Mouse (Mus musculus) heart, embryonic 11.5 days (tissue): Measurements from ENCODE around the gene Pet117. TPM values are rescaled to one million over a fixed set of nuclear protein-coding genes. Genes with fewer than 3 reads are reported as not detected.

Experiments used
- ATAC-seq: fragments of 200-750 bp; cut with Nextera tagmentation; replicated peaks from 2 replicates; pipeline ENCODE4 v1.8.0; 2017; ENCODE audit warnings: moderate library complexity; ENCODE audit not compliant: insufficient number of reproducible peaks, low FRiP score, low TSS enrichment
- H3K27ac ChIP-seq: fragments of 300-500 bp; sonication (generic); 2 replicates; pipeline ENCODE4 v1.5.1; 2014; ENCODE audit warnings: mild to moderate bottlenecking, low read depth, low read length
- H3K27me3 ChIP-seq: fragments of 300-500 bp; sonication (generic); 2 replicates; pipeline ENCODE4 v1.6.1; 2014; ENCODE audit warnings: mild to moderate bottlenecking, low read length, mixed read lengths; ENCODE audit not compliant: control insufficient read depth, insufficient read depth
- H3K36me3 ChIP-seq: fragments of 300-500 bp; sonication (generic); 2 replicates; pipeline ENCODE4 v1.6.1; 2014; ENCODE audit warnings: mild to moderate bottlenecking, low read length, moderate library complexity, mixed read lengths; ENCODE audit not compliant: control insufficient read depth, insufficient read depth
- H3K4me1 ChIP-seq: fragments of 300-500 bp; sonication (generic); 2 replicates; pipeline ENCODE4 v1.6.1; 2014; ENCODE audit warnings: low read length; ENCODE audit not compliant: control insufficient read depth, insufficient read depth
- H3K4me2 ChIP-seq: fragments of 300-500 bp; sonication (generic); 2 replicates; pipeline ENCODE4 v1.6.1; 2014; ENCODE audit warnings: mild to moderate bottlenecking, moderate library complexity
- H3K4me3 ChIP-seq: fragments of 300-500 bp; sonication (generic); 2 replicates; pipeline ENCODE4 v1.5.1; 2014; ENCODE audit warnings: low read depth, low read length
- H3K9ac ChIP-seq: fragments of 300-500 bp; sonication (generic); 2 replicates; pipeline ENCODE4 v1.6.1; 2014; ENCODE audit warnings: mild to moderate bottlenecking, low read depth, low read length, moderate library complexity
- H3K9me3 ChIP-seq: fragments of 300-500 bp; sonication (generic); replicated peaks from 2 replicates; pipeline ENCODE4 v1.6.1; 2016; ENCODE audit warnings: low read length; ENCODE audit not compliant: control insufficient read depth
- WGBS: fragments of 180-500 bp; shearing (Covaris S2); extraction: QIAGEN DNeasy Blood & Tissue Kit; methylation state at CpG from one replicate; pipeline ENCODE4 v1.1.7; 2014; ENCODE audit not compliant: insufficient replicate concordance; 5-methylcytosine and 5-hydroxymethylcytosine counted together
- polyA plus RNA-seq: library from polyadenylated mRNA; unstranded; fragments of >200 nt; fragmentation: Nextera tagmentation; extraction: Ambion mirVana; gene quantifications from 2 replicates; pipeline ENCODE4 v1.2.1, GENCODE M21; 2014

Gene Pet117
- polyA plus RNA-seq, 1 experiment from 2014 or later: 2.3 TPM

GRCm38 (mm10) chr2:144371566-144371965, 2.8 kb downstream of the Pet117 start:
- no peak overlapping the region for H3K4me3 ChIP-seq
- 81% methylated on average over 4 of the region's 4 CpGs for WGBS
- no peak overlapping the region for H3K4me2 ChIP-seq
- ATAC-seq: no peak
- peaks cover 3% of the 10 kb centered on the region; the same call in 1 of the 2 replicates for H3K4me1 ChIP-seq
- H3K27ac ChIP-seq: no peak overlapping the region
- peaks cover 20% of the 10 kb centered on the region; the same call in 1 of the 2 replicates for H3K36me3 ChIP-seq
- H3K9me3 ChIP-seq: no peaks in the 10 kb centered on the region
- H3K9ac ChIP-seq: no peak overlapping the region
- H3K27me3 ChIP-seq: no peaks in the 10 kb centered on the region

- H3K36me3 ChIP-seq: peaks cover 23% of the 10 kb centered on the region; the same call in 1 of the 2 replicates
- ATAC-seq: no peak
- peaks cover 3% of the 10 kb centered on the region; the same call in 1 of the 2 replicates for H3K4me1 ChIP-seq
- H3K27me3 ChIP-seq: no peaks in the 10 kb centered on the region
- no peak overlapping the region for H3K27ac ChIP-seq
- H3K4me2 ChIP-seq: no peak overlapping the region
- WGBS: 89% methylated on average over 9 of the region's 9 CpGs
- no peaks in the 10 kb centered on the region for H3K9me3 ChIP-seq
- no peak overlapping the region for H3K4me3 ChIP-seq
- no peak overlapping the region for H3K9ac ChIP-seq
Observed at GRCm38 (mm10) chr2:144373063-144373462, 4.3 kb downstream of the Pet117 start.

GRCm38 (mm10) chr2:144375063-144375703, 6.4 kb downstream of the Pet117 start:
- H3K9ac ChIP-seq: no peak overlapping the region
- no peak for ATAC-seq
- no peak overlapping the region for H3K27ac ChIP-seq
- WGBS: 82% methylated on average over 10 of the region's 10 CpGs
- H3K9me3 ChIP-seq: no peaks in the 10 kb centered on the region
- H3K4me3 ChIP-seq: no peak overlapping the region
- no peaks in the 10 kb centered on the region for H3K27me3 ChIP-seq
- no peak overlapping the region for H3K4me2 ChIP-seq
- H3K36me3 ChIP-seq: peaks cover 36% of the 10 kb centered on the region; the same call in 1 of the 2 replicates
- H3K4me1 ChIP-seq: peaks cover 3% of the 10 kb centered on the region; the same call in 1 of the 2 replicates

GRCm38 (mm10) chr2:144381293-144381692, 12.5 kb downstream of the Pet117 start:
- H3K4me3 ChIP-seq: no peak overlapping the region

GRCm38 (mm10) chr2:144381741-144382140, 12.9 kb downstream of the Pet117 start:
- Histone ChIP-seq H3K9me3 (no peaks in the 10 kb centered on the region), H3K4me3 (no peak overlapping the region), H3K27me3 (no peaks in the 10 kb centered on the region), H3K9ac (no peak overlapping the region), H3K4me2 (no peak overlapping the region), H3K27ac (no peak overlapping the region), H3K36me3 (peaks cover 27% of the 10 kb centered on the region), H3K4me1 (no peaks in the 10 kb centered on the region)
- no peak for ATAC-seq
- 92% methylated on average over 4 of the region's 4 CpGs for WGBS

More at GRCm38 (mm10) chr2:144381293-144381692, 12.5 kb downstream of the Pet117 start:
- H3K4me2 ChIP-seq: no peak overlapping the region
- no peak overlapping the region for H3K27ac ChIP-seq
- WGBS: 89% methylated on average over 3 of the region's 3 CpGs
- H3K9me3 ChIP-seq: no peaks in the 10 kb centered on the region
- no peaks in the 10 kb centered on the region for H3K27me3 ChIP-seq
- H3K9ac ChIP-seq: no peak overlapping the region
- H3K4me1 ChIP-seq: no peaks in the 10 kb centered on the region
- H3K36me3 ChIP-seq: peaks cover 29% of the 10 kb centered on the region
- ATAC-seq: no peak

GRCm38 (mm10) chr2:144382624-144383138, 13.9 kb downstream of the Pet117 start:
- Histone ChIP-seq H3K4me2 (no peak overlapping the region), H3K9ac (no peak overlapping the region), H3K27ac (no peak overlapping the region), H3K4me1 (no peaks in the 10 kb centered on the region), H3K27me3 (no peaks in the 10 kb centered on the region), H3K9me3 (no peaks in the 10 kb centered on the region), H3K4me3 (no peak overlapping the region), H3K36me3 (peaks cover 25% of the 10 kb centered on the region)
- WGBS: 75% methylated on average over 7 of the region's 7 CpGs
- ATAC-seq: no peak

GRCm38 (mm10) chr2:144386296-144386695, 17.5 kb downstream of the Pet117 start:
- Histone ChIP-seq H3K4me1 (no peaks in the 10 kb centered on the region), H3K4me2 (no peak overlapping the region), H3K4me3 (no peak overlapping the region), H3K9ac (no peak overlapping the region), H3K27me3 (no peaks in the 10 kb centered on the region), H3K36me3 (peaks cover 34% of the 10 kb centered on the region), H3K9me3 (no peaks in the 10 kb centered on the region), H3K27ac (no peak overlapping the region)
- WGBS: 47% methylated on average over 2 of the region's 2 CpGs
- ATAC-seq: no peak

- no peaks in the 10 kb centered on the region for H3K9me3 ChIP-seq
- H3K36me3 ChIP-seq: peaks cover 37% of the 10 kb centered on the region
- no peak overlapping the region for H3K27ac ChIP-seq
- no peak overlapping the region for H3K4me3 ChIP-seq
- no peaks in the 10 kb centered on the region for H3K27me3 ChIP-seq
- WGBS: 75% methylated on average over 3 of the region's 3 CpGs
- no peak overlapping the region for H3K4me2 ChIP-seq
- H3K4me1 ChIP-seq: no peaks in the 10 kb centered on the region
- no peak for ATAC-seq
- no peak overlapping the region for H3K9ac ChIP-seq
Observed at GRCm38 (mm10) chr2:144388416-144388815, 19.6 kb downstream of the Pet117 start.

- no peak overlapping the region for H3K4me3 ChIP-seq
- H3K36me3 ChIP-seq: peaks cover 39% of the 10 kb centered on the region
- H3K27ac ChIP-seq: no peak overlapping the region
Observed at GRCm38 (mm10) chr2:144399531-144399930, 30.7 kb downstream of the Pet117 start.

More at GRCm38 (mm10) chr2:144399531-144399930, 30.7 kb downstream of the Pet117 start:
- Histone ChIP-seq H3K27me3 (no peaks in the 10 kb centered on the region), H3K9ac (no peak overlapping the region), H3K9me3 (no peaks in the 10 kb centered on the region), H3K4me1 (no peaks in the 10 kb centered on the region), H3K4me2 (no peak overlapping the region)
- ATAC-seq: no peak
- 90% methylated on average over 4 of the region's 4 CpGs for WGBS
